Comparison of ENCODE assay signal across 16 mouse cellular contexts in genomic region chr6:34242486-34242885, GRCm38 (mm10).
DNase-seq lines count a peak whose midpoint lies in the region; ATAC-seq and TF ChIP-seq lines count a peak whose summit lies in the region.
"Had no signal": no experiment of that assay in that cellular context is flagged by ENCODE, and none has a peak within 500 bp of the region (broad histone marks: within the 10 kb centered on the region; RNA-seq: fewer than 3 reads in every experiment).

No protein-coding gene starts in this region.

- DNase-seq in forebrain, embryonic 14.5 days (ENCODE audit: low spot score), result peak; percentile 4
- peak; percentile 28 for DNase-seq in thymus, adult 2 months
- DNase-seq in thymus, adult 18-20 months, result no peak
- DNase-seq in adrenal gland, adult 18-20 months (ENCODE audit: low spot score in 2 of 2), result no peak
- DNase-seq in left cerebral cortex, adult 18-20 months (ENCODE audit: low spot score in 2 of 2), result no peak
- DNase-seq in adrenal gland, postnatal 25 days, result no peak
- DNase-seq: B cell, adult 2 months; cerebellum, adult 9-11 months; heart, postnatal 14 days; kidney, adult 18-20 months; layer of hippocampus, postnatal 36 days; liver, embryonic 13.5 days; lung, postnatal 36 days had no signal

- 0 out of 2 replicates have a peak, but pooled peaks cover 2% of the 10 kb centered on the region for H3K4me1 ChIP-seq in forebrain, embryonic 14.5 days (ENCODE audit: control insufficient read depth, insufficient read depth, low read length)
- peaks cover 5% of the 10 kb centered on the region; the same call in 1 of the 2 replicates for H3K4me1 ChIP-seq in forebrain, embryonic 12.5 days
- H3K4me1 ChIP-seq in thymus, adult 2 months (replicated peaks; ENCODE audit: control insufficient read depth, insufficient read depth, low read length), result peaks cover 8% of the 10 kb centered on the region; the same call in 1 of the 2 replicates

- TF ChIP-seq CTCF in thymus, adult 2 months (IDR thresholded peaks at IDR 0.05; ENCODE audit: borderline replicate concordance, control insufficient read depth, extremely low read depth, insufficient read depth, low read length, poor library complexity), result no peak

- H3K4me3 ChIP-seq in forebrain, embryonic 14.5 days (ENCODE audit: low read depth, low read length), result no peak overlapping the region
- H3K4me3 ChIP-seq in forebrain, embryonic 12.5 days (replicated peaks), result no peak overlapping the region
- no peak overlapping the region for H3K4me3 ChIP-seq in thymus, adult 2 months (ENCODE audit: control insufficient read depth, insufficient read depth, low read length)
- H3K4me3 ChIP-seq: liver, embryonic 13.5 days had no signal

- H3K9ac ChIP-seq in forebrain, embryonic 14.5 days (ENCODE audit: low read length), result no peak overlapping the region
- H3K9ac ChIP-seq in forebrain, embryonic 12.5 days, result no peak overlapping the region
- H3K9ac ChIP-seq: liver, embryonic 13.5 days had no signal

- WGBS in forebrain, embryonic 14.5 days, result 19% methylated on average over 9 of the region's 9 CpGs
- 23% methylated on average over 9 of the region's 9 CpGs for WGBS in forebrain, embryonic 12.5 days
- 21% methylated on average over 9 of the region's 9 CpGs for WGBS in thymus, adult 2 months

- H3K4me2 ChIP-seq in forebrain, embryonic 14.5 days (ENCODE audit: low read length), result no peak overlapping the region
- no peak overlapping the region for H3K4me2 ChIP-seq in forebrain, embryonic 12.5 days
- H3K4me2 ChIP-seq: liver, embryonic 13.5 days had no signal

- TF ChIP-seq POLR2A in thymus, adult 2 months (IDR thresholded peaks at IDR 0.05; ENCODE audit: control insufficient read depth, extremely low read depth, insufficient read depth, low read length, poor library complexity), result no peak

- no peaks in the 10 kb centered on the region for H3K9me3 ChIP-seq in forebrain, embryonic 14.5 days (replicated peaks; ENCODE audit: control insufficient read depth, low read length)
- H3K9me3 ChIP-seq in forebrain, embryonic 12.5 days, result no peaks in the 10 kb centered on the region
- H3K9me3 ChIP-seq: liver, embryonic 13.5 days had no signal

- H3K27me3 ChIP-seq in forebrain, embryonic 14.5 days (replicated peaks; ENCODE audit: control insufficient read depth, insufficient read depth, low read length), result no peaks in the 10 kb centered on the region
- H3K27me3 ChIP-seq in forebrain, embryonic 12.5 days, result no peaks in the 10 kb centered on the region
- H3K27me3 ChIP-seq in thymus, adult 2 months (ENCODE audit: control insufficient read depth, insufficient read depth, low read length), result no peaks in the 10 kb centered on the region
- H3K27me3 ChIP-seq: liver, embryonic 13.5 days; Patski had no signal

- no peak for ATAC-seq in forebrain, embryonic 14.5 days
- ATAC-seq in forebrain, embryonic 12.5 days (ENCODE audit: low FRiP score), result no peak
- 0 out of 2 replicates have a peak, but pooled peaks have one; percentile 11 for ATAC-seq in megakaryocyte progenitor cell, adult 5-6 weeks (replicated peaks; ENCODE audit: poor library complexity)
- ATAC-seq: Patski had no signal

- H3K36me3 ChIP-seq in forebrain, embryonic 14.5 days (ENCODE audit: control insufficient read depth, insufficient read depth, low read length), result no peaks in the 10 kb centered on the region
- H3K36me3 ChIP-seq in forebrain, embryonic 12.5 days (replicated peaks), result no peaks in the 10 kb centered on the region
- H3K36me3 ChIP-seq in thymus, adult 2 months (ENCODE audit: control insufficient read depth, insufficient read depth, low read length), result no peaks in the 10 kb centered on the region
- H3K36me3 ChIP-seq: liver, embryonic 13.5 days had no signal

- no peak overlapping the region for H3K27ac ChIP-seq in forebrain, embryonic 14.5 days (ENCODE audit: low read depth, low read length)
- H3K27ac ChIP-seq in forebrain, embryonic 12.5 days, result no peak overlapping the region
- H3K27ac ChIP-seq in thymus, adult 2 months (ENCODE audit: control insufficient read depth, insufficient read depth, low read length), result no peak overlapping the region
- H3K27ac ChIP-seq: liver, embryonic 13.5 days had no signal

Comparison
In these comparisons a context has a peak if more than half of its experiments do, and no peak if none do; other contexts are left out.
1. DNase-seq: peak in forebrain, embryonic 14.5 days (single experiment) and thymus, adult 2 months (single experiment); none in thymus, adult 18-20 months (0 of 2), adrenal gland, adult 18-20 months (0 of 2), left cerebral cortex, adult 18-20 months (0 of 2) and adrenal gland, postnatal 25 days (single experiment).